Mouse (Mus musculus) CD4-positive, CD25-positive, alpha-beta regulatory T cell, adult 4 months (primary cell): ENCODE measurements around the gene Enah. TPM values are rescaled to one million over a fixed set of nuclear protein-coding genes. Genes with fewer than 3 reads are reported as not detected.

Source experiments
- ATAC-seq: one replicate; pipeline ENCODE4 v1.8.0; 2017
- polyA plus RNA-seq, 2 experiments: library from polyadenylated mRNA; unstranded; fragments of 100-300 nt; shearing (Covaris generic); gene quantifications; one replicate each; pipeline ENCODE4 v1.2.1; 2017

The Enah gene
- polyA plus RNA-seq, 2 experiments from 2014 or later, result 0.43 to 1.3 TPM

- ATAC-seq, result no peak
Measured at GRCm38 (mm10) chr1:181958392-181958791, 61.4 kb downstream of the Enah start.

GRCm38 (mm10) chr1:181957736-181958135, 62.1 kb downstream of the Enah start:
- no peak for ATAC-seq

DNA sequence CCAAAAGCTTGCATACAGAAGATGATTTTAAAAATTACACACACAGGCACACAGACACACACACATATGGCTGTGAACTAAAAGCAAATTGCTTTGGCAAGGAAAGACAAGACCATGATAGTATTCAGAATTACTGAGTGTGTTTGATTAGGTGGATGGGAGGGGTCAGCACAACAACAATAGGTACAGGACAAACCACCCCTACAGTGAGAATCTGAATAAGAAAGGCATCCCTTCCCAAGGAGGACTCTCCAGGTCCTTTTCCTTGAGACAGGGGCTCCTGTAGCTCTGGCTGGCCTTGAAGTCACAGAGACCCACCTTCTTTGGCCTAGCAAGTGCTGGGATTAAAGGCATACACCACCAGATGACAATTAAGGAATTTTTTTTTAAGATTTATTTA, 66.2 kb downstream of the Enah start:
- no peak for ATAC-seq

- no peak for ATAC-seq
Measured at GRCm38 (mm10) chr1:181951266-181951665, 68.5 kb downstream of the Enah start.

DNA sequence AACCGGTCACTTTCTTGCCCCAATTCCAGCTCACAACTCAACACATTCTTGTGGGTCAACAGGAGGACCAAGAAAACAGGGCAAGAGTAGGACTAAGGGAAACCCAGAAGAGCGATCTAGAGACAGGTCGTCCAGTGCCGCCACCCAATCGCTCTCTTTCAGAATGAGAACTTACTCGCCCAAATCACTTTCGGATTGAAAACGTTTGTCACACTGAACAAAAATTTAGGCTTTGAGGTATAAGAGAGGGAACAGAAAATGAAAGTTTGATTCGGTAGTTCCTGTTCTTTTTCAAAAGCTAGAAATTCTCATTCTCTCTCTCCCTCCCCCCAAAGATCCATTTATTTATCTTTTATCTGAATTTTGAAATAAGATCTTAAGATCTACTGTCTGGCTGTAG, 69.1 kb downstream of the Enah start:
- ATAC-seq, result peak; percentile 61

DNA sequence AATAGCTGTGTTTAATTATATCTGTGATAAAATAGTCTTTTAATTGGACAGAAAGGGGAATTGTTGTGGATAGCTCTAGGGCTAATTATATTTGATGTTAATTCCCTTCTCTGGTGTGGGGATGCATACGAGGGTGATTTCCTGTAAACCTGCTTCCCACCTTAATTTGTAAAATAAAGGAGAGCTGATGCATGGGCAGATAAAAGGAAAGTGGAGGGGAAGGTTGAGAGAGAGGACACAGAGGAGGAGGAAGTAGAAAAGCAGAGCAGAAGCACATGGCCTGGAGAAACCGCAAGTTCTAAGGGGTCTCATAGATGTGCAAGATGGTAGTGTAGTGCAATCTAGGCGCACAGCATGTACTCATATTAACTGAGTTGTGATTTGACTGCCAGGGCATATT, 71.6 kb downstream of the Enah start:
- ATAC-seq, result no peak

GRCm38 (mm10) chr1:181937064-181937463, 82.7 kb downstream of the Enah start:
- ATAC-seq, result no peak

DNA sequence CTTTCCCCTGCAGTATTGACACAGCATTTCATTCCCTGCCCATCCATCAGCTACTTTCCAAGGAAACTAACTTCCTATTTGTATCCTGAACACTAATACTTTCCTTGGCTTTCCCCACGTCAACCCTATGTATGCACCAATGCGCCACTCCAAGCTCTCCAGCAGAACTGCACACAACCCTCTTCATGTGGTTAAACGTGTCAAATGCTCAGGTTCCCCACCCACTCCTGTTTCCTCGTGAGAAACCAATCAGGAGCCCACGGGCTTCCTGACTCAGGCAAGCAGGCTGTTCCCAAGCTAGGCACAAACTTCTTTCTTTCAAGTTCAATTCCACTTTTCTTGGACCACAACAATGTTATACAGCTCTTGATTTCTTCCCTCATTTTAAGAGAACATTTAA, 91.4 kb downstream of the Enah start:
- ATAC-seq, result no peak

DNA sequence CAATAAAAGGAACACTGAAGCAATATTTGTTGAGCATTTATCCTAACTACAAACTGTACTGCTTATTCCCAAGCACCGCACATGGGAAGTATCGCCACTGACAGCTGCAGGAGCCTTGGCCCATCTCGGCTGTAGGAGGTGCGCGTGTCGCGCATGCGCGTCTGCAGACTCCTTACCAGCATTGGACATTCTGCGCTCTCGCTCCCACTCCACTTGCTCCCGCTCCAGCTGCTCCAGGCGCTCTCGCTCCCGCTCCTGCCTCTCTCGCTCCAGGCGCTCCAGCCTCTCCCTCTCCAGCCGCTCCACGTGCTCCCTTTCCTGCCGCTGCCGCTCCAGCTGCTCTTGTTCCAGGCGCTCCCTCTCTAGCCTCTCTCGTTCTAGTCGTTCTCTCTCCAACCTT, 96.4 kb downstream of the Enah start:
- ATAC-seq, result no peak

- ATAC-seq, result peak; percentile 39
Measured at GRCm38 (mm10) chr1:181921580-181922494, 98.0 kb downstream of the Enah start.

- ATAC-seq, result no peak
Measured at GRCm38 (mm10) chr1:181911841-181912240, 107.9 kb downstream of the Enah start.

DNA sequence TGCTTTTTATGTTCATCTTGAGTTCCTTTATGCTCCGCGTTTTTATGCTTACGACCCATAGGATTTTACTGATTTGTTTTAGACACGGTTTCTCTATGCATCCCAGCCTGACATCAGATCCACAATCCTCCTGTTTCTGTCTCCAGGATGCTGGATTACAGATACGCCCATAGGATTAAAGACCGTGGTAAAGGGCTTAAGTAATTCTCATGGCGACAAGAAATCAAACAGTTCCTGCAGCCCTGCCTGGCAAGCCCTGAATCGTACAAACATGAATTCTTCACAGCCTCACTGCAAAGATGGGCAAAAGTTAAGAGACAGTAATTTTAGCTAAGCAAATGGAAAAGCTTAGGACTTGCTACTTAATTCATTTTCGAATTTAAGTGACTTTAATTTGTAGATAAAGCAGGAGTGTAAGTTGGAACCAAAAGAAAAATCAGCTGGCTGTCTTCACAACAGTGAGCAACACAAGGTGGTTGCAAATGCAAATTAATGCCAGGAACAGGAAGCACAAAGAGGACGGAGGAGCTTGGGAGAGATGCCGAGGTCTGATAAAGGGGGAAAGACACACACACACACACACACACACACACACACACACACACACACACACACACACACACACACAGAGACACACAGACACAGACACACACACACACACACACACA, 118.0 kb downstream of the Enah start:
- ATAC-seq, result no peak

DNA sequence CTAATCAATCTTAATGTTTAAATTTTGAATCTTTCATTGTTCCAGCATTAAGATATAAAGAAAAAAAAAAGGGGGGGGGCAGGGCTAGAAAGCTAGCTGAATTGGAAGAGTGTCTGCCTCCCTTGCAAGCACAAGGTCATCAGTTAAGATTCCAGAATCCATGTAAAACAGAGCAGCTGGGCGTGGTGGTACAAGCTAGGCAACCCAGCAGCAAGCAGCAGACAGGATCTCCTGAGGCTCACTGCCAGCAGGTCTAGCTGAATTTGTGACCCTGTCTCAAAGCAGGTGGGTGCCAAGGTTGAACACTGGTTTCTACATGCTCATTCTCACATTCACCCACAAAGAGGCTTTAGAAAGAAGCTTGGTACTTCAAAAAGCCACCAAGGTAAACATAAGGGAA, 118.9 kb downstream of the Enah start:
- no peak for ATAC-seq

- ATAC-seq, result no peak
Measured at GRCm38 (mm10) chr1:181898961-181899360, 120.8 kb downstream of the Enah start.

- no peak for ATAC-seq
Measured at GRCm38 (mm10) chr1:181896991-181897390, 122.8 kb downstream of the Enah start.

DNA sequence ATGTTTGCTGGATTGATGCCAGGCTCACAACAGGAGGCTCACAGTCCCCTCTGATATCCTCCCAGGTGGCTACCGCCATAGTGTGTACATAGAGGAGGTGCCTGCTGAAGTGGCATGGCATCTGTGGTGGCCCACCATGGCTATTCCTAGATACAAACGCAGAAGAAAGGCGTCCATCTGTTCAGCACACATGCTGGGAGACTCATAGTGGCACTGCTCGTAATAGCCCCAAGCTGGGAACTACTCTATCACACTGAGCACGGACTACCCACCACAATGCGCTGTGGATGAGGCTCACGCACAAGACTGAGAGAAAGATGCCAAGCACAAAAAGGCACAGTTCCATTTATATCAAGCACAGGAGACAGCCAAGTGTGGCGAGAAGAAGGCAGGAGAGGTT, 126.1 kb downstream of the Enah start:
- no peak for ATAC-seq

- ATAC-seq, result no peak
Measured at GRCm38 (mm10) chr1:181889670-181890069, 130.1 kb downstream of the Enah start.

DNA sequence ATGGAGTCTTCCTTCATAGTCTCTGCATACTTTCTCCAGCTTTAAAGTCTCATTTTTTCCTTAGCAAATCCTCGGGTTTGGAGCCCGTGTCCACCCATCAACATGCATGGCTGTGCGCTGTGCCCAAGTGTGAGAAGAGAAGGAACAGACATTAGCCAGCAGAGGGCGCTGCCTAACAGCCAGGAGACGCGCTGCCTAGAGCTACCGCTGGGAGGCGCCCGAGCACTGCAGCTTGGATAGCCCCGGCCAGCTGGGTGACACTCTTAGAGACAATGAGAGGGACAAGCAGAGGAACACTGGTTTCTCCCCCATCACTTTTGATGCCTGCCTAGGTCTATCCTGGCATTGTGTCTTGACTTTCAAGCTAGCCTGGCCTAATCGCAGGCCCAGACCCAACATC, 131.0 kb downstream of the Enah start:
- peak; percentile 95 for ATAC-seq

DNA sequence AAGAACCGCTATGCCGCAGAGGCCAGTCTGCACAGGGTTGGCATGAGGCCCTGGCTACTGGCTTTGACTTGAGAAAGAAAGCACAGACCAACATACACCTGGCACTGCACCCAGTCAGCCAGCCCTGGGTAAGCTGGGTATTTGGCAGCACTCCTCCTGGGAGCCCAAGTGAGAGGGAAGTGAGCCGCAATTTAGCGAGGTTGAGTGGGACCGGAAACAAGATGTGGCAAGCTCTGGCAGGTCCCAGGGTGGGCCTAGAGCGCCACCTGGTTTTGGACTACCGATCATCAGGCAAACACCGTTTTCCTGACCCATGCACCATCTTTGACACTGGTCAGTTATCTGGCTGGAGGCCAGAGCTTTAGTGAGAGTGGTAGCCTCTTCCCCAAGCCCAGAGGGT, 138.3 kb downstream of the Enah start:
- ATAC-seq, result peak; percentile 91

GRCm38 (mm10) chr1:181880752-181881325, 139.0 kb downstream of the Enah start:
- ATAC-seq, result no peak

GRCm38 (mm10) chr1:181878436-181878835, 141.4 kb downstream of the Enah start:
- ATAC-seq, result no peak

GRCm38 (mm10) chr1:181877088-181877487, 142.7 kb downstream of the Enah start:
- ATAC-seq, result peak; percentile 52

GRCm38 (mm10) chr1:181876656-181877055, 143.1 kb downstream of the Enah start:
- no peak for ATAC-seq
